Mouse (Mus musculus) heart, adult 2 months (tissue): Measurements from ENCODE around the gene Ly6f.

Experiments used
- EP300 ChIP-seq: fragments of 200-500 bp; IDR thresholded peaks from 2 replicates; pipeline ENCODE4 v1.6.1; 2011; ENCODE audit warnings: low read depth, low read length, control low read depth; ENCODE audit not compliant: insufficient read depth
- POLR2A ChIP-seq: fragments of 200-500 bp; IDR thresholded peaks from 2 replicates; pipeline ENCODE4 v1.6.1; 2011; ENCODE audit warnings: mild to moderate bottlenecking, low read depth, low read length, control low read depth; ENCODE audit not compliant: insufficient read depth

DNA sequence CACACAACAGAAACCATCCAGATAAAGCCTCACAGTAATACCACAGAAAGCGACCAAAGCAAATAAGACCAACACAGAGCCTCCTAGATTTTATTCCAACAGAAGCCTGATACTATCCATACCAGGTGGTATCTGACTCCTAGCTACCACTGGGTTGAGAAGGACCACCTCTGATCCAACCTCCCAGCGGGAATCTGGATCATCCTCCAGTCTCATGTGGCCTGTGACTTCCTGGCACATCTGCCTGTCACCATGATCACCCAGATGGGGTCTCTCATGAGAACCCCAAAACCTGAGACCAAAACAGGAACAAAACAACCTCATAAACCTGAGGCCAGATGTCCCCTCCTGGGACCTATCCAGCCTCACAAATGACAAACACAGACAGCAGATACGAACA, 13.6 kb upstream of the Ly6f start:
- TF ChIP-seq EP300 (no peak), POLR2A (no peak)
